Mouse (Mus musculus): ENCODE data around the gene Crim1. TPM values are rescaled to one million over a fixed set of nuclear protein-coding genes. Genes with fewer than 3 reads are reported as not detected.

Crim1 gene
- polyA plus RNA-seq, 1 experiment, result 0.10 TPM

- no peaks in the 10 kb centered on the region for H3K36me3 ChIP-seq (ENCODE audit: control insufficient read depth)
- H3K4me3 ChIP-seq (replicated peaks), result no peak overlapping the region
- peaks cover 48% of the 10 kb centered on the region for H3K27me3 ChIP-seq (ENCODE audit: control insufficient read depth)
- peaks cover 25% of the 10 kb centered on the region for H3K4me1 ChIP-seq (ENCODE audit: control insufficient read depth)
- no peaks in the 10 kb centered on the region for H3K9me3 ChIP-seq (ENCODE audit: control insufficient read depth, low read length)
- no peak for TF ChIP-seq GATA1 (IDR thresholded peaks at IDR 0.05; ENCODE audit: low read length)
- no peak for TF ChIP-seq TAL1 (IDR thresholded peaks at IDR 0.05; ENCODE audit: low read length)
Observed at GRCm38 (mm10) chr17:78197111-78197510, 2.9 kb upstream of the Crim1 start.

- Histone ChIP-seq H3K27me3 (ENCODE audit: control insufficient read depth) (peaks cover 56% of the 10 kb centered on the region), H3K36me3 (ENCODE audit: control insufficient read depth) (no peaks in the 10 kb centered on the region), H3K4me1 (ENCODE audit: control insufficient read depth) (peaks cover 25% of the 10 kb centered on the region), H3K9me3 (ENCODE audit: control insufficient read depth, low read length) (no peaks in the 10 kb centered on the region), H3K4me3 (replicated peaks) (no peak overlapping the region)
- TF ChIP-seq GATA1 (IDR thresholded peaks at IDR 0.05; ENCODE audit: low read length) (no peak), TAL1 (IDR thresholded peaks at IDR 0.05; ENCODE audit: low read length) (no peak)
Observed at GRCm38 (mm10) chr17:78198140-78198539, 1.9 kb upstream of the Crim1 start.

DNA sequence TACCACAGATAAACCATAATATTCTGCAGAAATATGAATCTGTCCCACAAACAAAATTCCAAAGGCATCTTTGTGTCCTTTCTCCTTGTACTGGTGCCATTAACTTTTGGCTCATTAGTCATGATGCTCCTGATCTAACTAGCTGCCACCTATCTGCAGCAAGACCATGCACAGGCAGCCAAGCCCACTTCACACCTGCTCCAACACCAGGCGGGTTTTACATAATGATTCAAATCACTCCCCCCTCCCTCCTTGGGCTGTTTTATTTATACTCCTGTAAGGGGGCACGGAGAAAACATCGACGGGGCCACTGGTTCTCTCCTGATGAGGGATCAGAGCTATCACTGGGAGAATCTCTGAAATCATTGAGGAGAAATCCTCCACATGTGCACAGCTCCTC lies 1.2 kb upstream of the Crim1 start:
- no peak for TF ChIP-seq GATA1 (IDR thresholded peaks at IDR 0.05; ENCODE audit: low read length)
- Histone ChIP-seq H3K9me3 (ENCODE audit: control insufficient read depth, low read length) (no peaks in the 10 kb centered on the region), H3K36me3 (ENCODE audit: control insufficient read depth) (no peaks in the 10 kb centered on the region), H3K4me1 (ENCODE audit: control insufficient read depth) (peaks cover 25% of the 10 kb centered on the region), H3K27me3 (ENCODE audit: control insufficient read depth) (peaks cover 56% of the 10 kb centered on the region), H3K4me3 (replicated peaks) (no peak overlapping the region)

DNA sequence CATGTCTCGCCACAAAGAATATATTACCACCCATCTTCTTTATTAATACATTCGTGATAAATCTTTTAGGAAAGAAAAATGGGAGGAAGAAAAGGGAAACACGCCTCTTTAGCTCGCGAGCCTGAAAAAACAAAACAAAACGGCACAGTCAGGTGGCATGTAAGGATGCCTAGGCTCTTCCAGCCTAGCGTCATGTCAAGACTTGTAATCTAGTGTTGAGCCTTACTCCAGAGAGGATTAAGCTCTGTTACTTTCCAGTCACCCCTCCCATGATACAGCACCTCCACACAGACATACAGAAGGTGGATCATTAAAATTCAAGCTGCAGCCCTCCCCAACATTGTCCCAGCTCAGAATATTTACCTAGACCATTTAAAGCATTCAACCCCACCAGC lies 820 bp upstream of the Crim1 start:
- Histone ChIP-seq H3K4me1 (ENCODE audit: control insufficient read depth) (peaks cover 25% of the 10 kb centered on the region), H3K27me3 (ENCODE audit: control insufficient read depth) (peaks cover 56% of the 10 kb centered on the region), H3K9me3 (ENCODE audit: control insufficient read depth, low read length) (no peaks in the 10 kb centered on the region), H3K36me3 (ENCODE audit: control insufficient read depth) (no peaks in the 10 kb centered on the region), H3K4me3 (replicated peaks) (peak overlapping the region; percentile 65)
- TF ChIP-seq GATA1 (IDR thresholded peaks at IDR 0.05; ENCODE audit: low read length) (no peak), TAL1 (IDR thresholded peaks at IDR 0.05; ENCODE audit: low read length) (no peak)

- no peaks in the 10 kb centered on the region for H3K9me3 ChIP-seq (ENCODE audit: control insufficient read depth, low read length)
- H3K4me1 ChIP-seq (ENCODE audit: control insufficient read depth), result peaks cover 25% of the 10 kb centered on the region
- TF ChIP-seq GATA1 (IDR thresholded peaks at IDR 0.05; ENCODE audit: low read length), result no peak
- TF ChIP-seq TAL1 (IDR thresholded peaks at IDR 0.05; ENCODE audit: low read length), result no peak
- peaks cover 56% of the 10 kb centered on the region for H3K27me3 ChIP-seq (ENCODE audit: control insufficient read depth)
- peak overlapping the region; percentile 65 for H3K4me3 ChIP-seq (replicated peaks)
- H3K36me3 ChIP-seq (ENCODE audit: control insufficient read depth), result no peaks in the 10 kb centered on the region
Observed at GRCm38 (mm10) chr17:78200561-78201220, 643 bp downstream of the Crim1 start.

GRCm38 (mm10) chr17:78201221-78202058 lies 1.4 kb downstream of the Crim1 start:
- Histone ChIP-seq H3K4me3 (replicated peaks) (peak overlapping the region; percentile 65), H3K9me3 (ENCODE audit: control insufficient read depth, low read length) (no peaks in the 10 kb centered on the region), H3K4me1 (ENCODE audit: control insufficient read depth) (peaks cover 25% of the 10 kb centered on the region), H3K27me3 (ENCODE audit: control insufficient read depth) (peaks cover 53% of the 10 kb centered on the region), H3K36me3 (ENCODE audit: control insufficient read depth) (no peaks in the 10 kb centered on the region)
- TF ChIP-seq TAL1 (IDR thresholded peaks at IDR 0.05; ENCODE audit: low read length) (no peak), GATA1 (IDR thresholded peaks at IDR 0.05; ENCODE audit: low read length) (no peak)

- H3K4me1 ChIP-seq (ENCODE audit: control insufficient read depth), result peaks cover 25% of the 10 kb centered on the region
- TF ChIP-seq TAL1 (IDR thresholded peaks at IDR 0.05; ENCODE audit: low read length) (no peak), GATA1 (IDR thresholded peaks at IDR 0.05; ENCODE audit: low read length) (no peak)
- no peaks in the 10 kb centered on the region for H3K9me3 ChIP-seq (ENCODE audit: control insufficient read depth, low read length)
- peaks cover 53% of the 10 kb centered on the region for H3K27me3 ChIP-seq (ENCODE audit: control insufficient read depth)
- H3K4me3 ChIP-seq (replicated peaks), result no peak overlapping the region
- H3K36me3 ChIP-seq (ENCODE audit: control insufficient read depth), result no peaks in the 10 kb centered on the region
Observed at GRCm38 (mm10) chr17:78202221-78202620, 2.2 kb downstream of the Crim1 start.

GRCm38 (mm10) chr17:78202756-78203155 lies 2.7 kb downstream of the Crim1 start:
- Histone ChIP-seq H3K4me3 (replicated peaks) (no peak overlapping the region), H3K27me3 (ENCODE audit: control insufficient read depth) (peaks cover 49% of the 10 kb centered on the region), H3K36me3 (ENCODE audit: control insufficient read depth) (no peaks in the 10 kb centered on the region), H3K4me1 (ENCODE audit: control insufficient read depth) (peaks cover 27% of the 10 kb centered on the region), H3K9me3 (ENCODE audit: control insufficient read depth, low read length) (no peaks in the 10 kb centered on the region)
- TF ChIP-seq GATA1 (IDR thresholded peaks at IDR 0.05; ENCODE audit: low read length), result no peak
- no peak for TF ChIP-seq TAL1 (IDR thresholded peaks at IDR 0.05; ENCODE audit: low read length)

- peaks cover 27% of the 10 kb centered on the region for H3K4me1 ChIP-seq (ENCODE audit: control insufficient read depth)
- no peak for TF ChIP-seq GATA1 (IDR thresholded peaks at IDR 0.05; ENCODE audit: low read length)
- no peak for TF ChIP-seq TAL1 (IDR thresholded peaks at IDR 0.05; ENCODE audit: low read length)
- H3K27me3 ChIP-seq (ENCODE audit: control insufficient read depth), result peaks cover 43% of the 10 kb centered on the region
- H3K9me3 ChIP-seq (ENCODE audit: control insufficient read depth, low read length), result no peaks in the 10 kb centered on the region
- H3K4me3 ChIP-seq (replicated peaks), result no peak overlapping the region
- no peaks in the 10 kb centered on the region for H3K36me3 ChIP-seq (ENCODE audit: control insufficient read depth)
Observed at GRCm38 (mm10) chr17:78203478-78203877, 3.4 kb downstream of the Crim1 start.

All from erythroblast, embryonic 14.5 days (primary cell).